Mouse (Mus musculus): ENCODE measurements around the gene Vmn1r151. TPM values are rescaled to one million over a fixed set of nuclear protein-coding genes. Genes with fewer than 3 reads are reported as not detected.
"Not testable (repeated sequence)": the region's sequence is repeated elsewhere in the genome, so short reads cannot be mapped to it uniquely, and the experiment has no call there.

The Vmn1r151 gene
- not detected for total RNA-seq (2021)

- intact Hi-C loops (cut with DNase I); DNase-seq: not testable (repeated sequence)
Observed at GRCm38 (mm10) chr7:22499578-22499977, at the start of gene Vmn1r151. Gene Vmn1r151, minus strand, starts transcription at chr7:22499678.

DNA sequence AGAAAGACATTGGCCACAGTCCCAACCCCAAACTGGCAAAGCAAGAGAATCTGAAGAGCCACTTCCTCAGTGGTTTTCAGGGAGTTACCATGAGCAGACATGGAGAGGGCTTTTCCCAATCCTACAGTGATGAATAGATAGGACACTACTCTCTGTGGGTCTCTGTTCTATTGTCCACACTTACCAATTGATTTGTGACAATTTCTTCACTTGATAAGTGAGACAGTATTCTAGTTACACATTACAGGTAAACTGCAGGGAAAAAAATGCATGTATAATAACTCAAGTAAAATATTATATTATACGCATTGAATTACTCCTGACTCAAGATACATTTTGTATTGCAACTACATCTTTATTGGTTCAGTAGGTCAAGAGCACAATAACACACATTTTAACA is 35.3 kb upstream of the Vmn1r151 start, which contains the start of gene Gm8677:
Gene Gm8677 (minus strand): TSS at position 101 of the 400 bp plus-strand sequence.
- DNase-seq; intact Hi-C loops (cut with DNase I): not testable (repeated sequence)

DNA sequence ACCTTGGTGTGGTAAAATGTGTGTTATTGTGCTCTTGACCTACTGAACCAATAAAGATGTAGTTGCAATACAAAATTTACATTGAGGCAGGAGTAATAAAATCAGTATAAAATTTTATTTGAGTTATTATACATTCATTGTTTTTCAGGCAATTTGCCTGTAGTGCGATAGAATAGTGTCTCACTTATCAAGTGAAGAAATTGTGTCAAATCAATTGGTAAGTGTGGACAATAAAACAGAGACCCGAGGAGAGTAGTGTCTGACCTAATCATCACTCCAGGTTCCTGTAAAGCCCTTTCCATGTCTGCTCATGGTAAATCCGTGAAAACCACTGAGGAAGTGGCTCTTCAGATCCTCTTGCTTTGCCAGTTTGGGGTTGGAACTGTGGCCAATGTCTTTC is 23.2 kb upstream of the Vmn1r151 start, which contains the start of gene Vmn1r152:
Gene Vmn1r152 (plus strand): TSS at position 301 of the 400 bp plus-strand sequence.
- intact Hi-C loops (cut with DNase I) = not testable (repeated sequence)

GRCm38 (mm10) chr7:22463975-22464374 is 35.5 kb downstream of the Vmn1r151 start, which contains the start of gene Gm10665:
Gene Gm10665, minus strand, starts transcription at chr7:22464075.
- intact Hi-C loops (cut with DNase I); DNase-seq: not testable (repeated sequence)

More for the DNA sequence above, 23.2 kb upstream of the Vmn1r151 start, which contains the start of gene Vmn1r152:
- not testable (repeated sequence) for DNase-seq

Other genes with a start within 250 kb of the Vmn1r151 start
- not detected for gene Gm4187, start 170.0 kb downstream of the Vmn1r151 start, total RNA-seq (2021)
- not detected for gene Gm8660, start 128.6 kb downstream of the Vmn1r151 start, total RNA-seq (2021)
- gene Vmn1r148, start 86.1 kb downstream of the Vmn1r151 start, total RNA-seq (2021) = not detected
- not detected for gene Vmn1r149, start 61.4 kb downstream of the Vmn1r151 start, total RNA-seq (2021)
- gene Gm10665, start 35.6 kb downstream of the Vmn1r151 start, total RNA-seq (2021) = not detected
- gene Vmn1r152, start 23.3 kb upstream of the Vmn1r151 start, total RNA-seq (2021) = not detected
- gene Gm8677, start 35.2 kb upstream of the Vmn1r151 start, total RNA-seq (2021) = not detected
- gene Gm4201, start 65.7 kb upstream of the Vmn1r151 start, total RNA-seq (2021) = not detected
- not detected for gene Gm4565, start 88.4 kb upstream of the Vmn1r151 start, total RNA-seq (2021)
- gene Vmn1r155, start 158.3 kb upstream of the Vmn1r151 start, total RNA-seq (2021) = not detected
- gene Gm8693, start 192.6 kb upstream of the Vmn1r151 start, total RNA-seq (2021) = not detected
- not detected for gene Gm4567, start 220.0 kb upstream of the Vmn1r151 start, total RNA-seq (2021)